ENCODE assay signal across 7 mouse cellular contexts in genomic region chr1:118981943-118982804, GRCm38 (mm10).
DNase-seq lines count a peak whose midpoint lies in the region; ATAC-seq lines count a peak whose summit lies in the region.

No protein-coding gene starts in this region.

- H3K36me3 ChIP-seq in intestine, embryonic 14.5 days (ENCODE audit: control insufficient read depth, insufficient read depth, low read length): no peaks in the 10 kb centered on the region
- no peaks in the 10 kb centered on the region for H3K36me3 ChIP-seq in neural tube, embryonic 11.5 days (ENCODE audit: control insufficient read depth, insufficient read depth, low read length)

- peaks cover 35% of the 10 kb centered on the region for H3K4me1 ChIP-seq in intestine, embryonic 14.5 days (replicated peaks; ENCODE audit: control insufficient read depth, insufficient read depth, low read length)
- peaks cover 36% of the 10 kb centered on the region for H3K4me1 ChIP-seq in neural tube, embryonic 11.5 days (ENCODE audit: control insufficient read depth, insufficient read depth, low read length)

- H3K4me3 ChIP-seq in intestine, embryonic 14.5 days (ENCODE audit: low read depth, low read length): peak overlapping the region; percentile 28
- H3K4me3 ChIP-seq in neural tube, embryonic 11.5 days (ENCODE audit: low read depth, low read length): no peak overlapping the region

- H3K4me2 ChIP-seq in intestine, embryonic 14.5 days (ENCODE audit: low read length): peak overlapping the region; percentile 52
- peak overlapping the region; percentile 13; the same call in 1 of the 2 replicates for H3K4me2 ChIP-seq in neural tube, embryonic 11.5 days (ENCODE audit: low read depth)

- peak overlapping the region; percentile 34 for H3K9ac ChIP-seq in intestine, embryonic 14.5 days (ENCODE audit: low read length)
- H3K9ac ChIP-seq in neural tube, embryonic 11.5 days (ENCODE audit: low read length): no peak overlapping the region

- peak overlapping the region; percentile 87 for H3K27ac ChIP-seq in intestine, embryonic 14.5 days (ENCODE audit: low read depth)
- peak overlapping the region; percentile 67 for H3K27ac ChIP-seq in neural tube, embryonic 11.5 days (ENCODE audit: low read depth, low read length)

- DNase-seq in adrenal gland, adult 8-10 months: peak; percentile 10
- DNase-seq in embryo, embryonic 11.5 days (ENCODE audit: low read depth, low spot score): peak; percentile 75
- peak; percentile 98 for DNase-seq in heart, adult 11 months
- peak; percentile 90 for DNase-seq in intestine, embryonic 14.5 days (ENCODE audit: low spot score)
- DNase-seq in liver: peak; percentile 59
- peak; percentile 83 for DNase-seq in neural tube, embryonic 11.5 days (ENCODE audit: low spot score)
- peak; percentile 36 for DNase-seq in yolk sac, embryonic 10.5 days (ENCODE audit: low spot score)

- 24% methylated on average over 16 of the region's 16 CpGs for WGBS in intestine, embryonic 14.5 days
- 19% methylated on average over 15 of the region's 16 CpGs for WGBS in neural tube, embryonic 11.5 days

- no peaks in the 10 kb centered on the region for H3K27me3 ChIP-seq in intestine, embryonic 14.5 days (replicated peaks; ENCODE audit: control insufficient read depth, insufficient read depth, low read length)
- H3K27me3 ChIP-seq in neural tube, embryonic 11.5 days (ENCODE audit: control insufficient read depth, insufficient read depth, low read length): no peaks in the 10 kb centered on the region

- no peaks in the 10 kb centered on the region for H3K9me3 ChIP-seq in intestine, embryonic 14.5 days (ENCODE audit: control insufficient read depth, low read length)
- no peaks in the 10 kb centered on the region for H3K9me3 ChIP-seq in neural tube, embryonic 11.5 days (ENCODE audit: control insufficient read depth, low read length)

- peak; percentile 84 for ATAC-seq in intestine, embryonic 14.5 days (replicated peaks; ENCODE audit: low FRiP score, low TSS enrichment, low read depth)
- ATAC-seq in neural tube, embryonic 11.5 days (ENCODE audit: insufficient read depth, low FRiP score, low TSS enrichment): peak; percentile 81

Comparison
In these comparisons a context has a peak if more than half of its experiments do, and no peak if none do; other contexts are left out.
1. DNase-seq: peak in every context shown above with its lines; median percentile 98 in heart, adult 11 months; 90 in intestine, embryonic 14.5 days; 83 in neural tube, embryonic 11.5 days; 75 in embryo, embryonic 11.5 days; 59 in liver; 36 in yolk sac, embryonic 10.5 days; 10 in adrenal gland, adult 8-10 months.